Mouse (Mus musculus): Measurements from ENCODE around the gene Hs1bp3.

The Hs1bp3 gene

GRCm38 (mm10) chr12:8301011-8301814, 12.0 kb upstream of the Hs1bp3 start:
- no peak for DNase-seq (ENCODE audit: extremely low read depth, insufficient read length, low spot score)

GRCm38 (mm10) chr12:8301841-8302431, 11.3 kb upstream of the Hs1bp3 start, which contains the start of gene Gdf7:
Gene Gdf7 (minus strand): TSS chr12:8301954.
- DNase-seq (ENCODE audit: extremely low read depth, insufficient read length, low spot score) = no peak

- no peak for DNase-seq (ENCODE audit: extremely low read depth, insufficient read length, low spot score)
These were observed 8.0 kb upstream of the Hs1bp3 start for GRCm38 (mm10) chr12:8305258-8305657.

- DNase-seq (ENCODE audit: extremely low read depth, insufficient read length, low spot score) = peak; percentile 66
These were observed 6.8 kb upstream of the Hs1bp3 start for GRCm38 (mm10) chr12:8306432-8306831.

- DNase-seq (ENCODE audit: extremely low read depth, insufficient read length, low spot score) = no peak
These were observed 6.3 kb upstream of the Hs1bp3 start for GRCm38 (mm10) chr12:8306910-8307309.

- no peak for DNase-seq (ENCODE audit: extremely low read depth, insufficient read length, low spot score)
These were observed 2.2 kb upstream of the Hs1bp3 start for GRCm38 (mm10) chr12:8310992-8311391.

GRCm38 (mm10) chr12:8312266-8312665, 966 bp upstream of the Hs1bp3 start:
- no peak for DNase-seq (ENCODE audit: extremely low read depth, insufficient read length, low spot score)

GRCm38 (mm10) chr12:8313773-8314172, 541 bp downstream of the Hs1bp3 start:
- DNase-seq (ENCODE audit: extremely low read depth, insufficient read length, low spot score) = no peak

GRCm38 (mm10) chr12:8316541-8316940, 3.3 kb downstream of the Hs1bp3 start:
- DNase-seq (ENCODE audit: extremely low read depth, insufficient read length, low spot score) = no peak

- DNase-seq (ENCODE audit: extremely low read depth, insufficient read length, low spot score) = peak; percentile 54
These were observed 7.0 kb downstream of the Hs1bp3 start for GRCm38 (mm10) chr12:8320084-8320713.

- DNase-seq (ENCODE audit: extremely low read depth, insufficient read length, low spot score) = no peak
These were observed 8.3 kb downstream of the Hs1bp3 start for GRCm38 (mm10) chr12:8321506-8321905.

GRCm38 (mm10) chr12:8324086-8324485, 10.9 kb downstream of the Hs1bp3 start:
- DNase-seq (ENCODE audit: extremely low read depth, insufficient read length, low spot score) = no peak

- no peak for DNase-seq (ENCODE audit: extremely low read depth, insufficient read length, low spot score)
These were observed 12.2 kb downstream of the Hs1bp3 start for GRCm38 (mm10) chr12:8325245-8325942.

- no peak for DNase-seq (ENCODE audit: extremely low read depth, insufficient read length, low spot score)
These were observed 12.8 kb downstream of the Hs1bp3 start for GRCm38 (mm10) chr12:8325943-8326522.

GRCm38 (mm10) chr12:8326825-8327674, 13.8 kb downstream of the Hs1bp3 start:
- DNase-seq (ENCODE audit: extremely low read depth, insufficient read length, low spot score) = peak; percentile 56

- no peak for DNase-seq (ENCODE audit: extremely low read depth, insufficient read length, low spot score)
These were observed 14.4 kb downstream of the Hs1bp3 start for GRCm38 (mm10) chr12:8327675-8328053.

- DNase-seq (ENCODE audit: extremely low read depth, insufficient read length, low spot score) = no peak
These were observed 16.0 kb downstream of the Hs1bp3 start for GRCm38 (mm10) chr12:8329236-8329635.

- DNase-seq (ENCODE audit: extremely low read depth, insufficient read length, low spot score) = no peak
These were observed 18.4 kb downstream of the Hs1bp3 start for GRCm38 (mm10) chr12:8331489-8332173.

- DNase-seq (ENCODE audit: extremely low read depth, insufficient read length, low spot score) = no peak
These were observed 18.9 kb downstream of the Hs1bp3 start for GRCm38 (mm10) chr12:8332174-8332542.

Data from 3134 (cell line).